Mouse (Mus musculus) kidney, adult 2 months (tissue): ENCODE measurements around the gene Gm8050.
"Not testable (repeated sequence)": the region's sequence is repeated elsewhere in the genome, so short reads cannot be mapped to it uniquely, and the experiment has no call there.

Experiments
- CTCF ChIP-seq: fragments of 200-500 bp; conservative IDR thresholded peaks from 2 replicates; pipeline ENCODE4 v1.5.1; 2011; ENCODE audit warnings: low read depth, mild to moderate bottlenecking, control low read depth, low read length, moderate library complexity, mixed read lengths; ENCODE audit not compliant: insufficient read depth, insufficient read length
- POLR2A ChIP-seq: fragments of 200-500 bp; IDR thresholded peaks from one replicate; pipeline ENCODE4 v1.6.1; 2011; ENCODE audit warnings: low read depth, low read length, control low read depth

DNA sequence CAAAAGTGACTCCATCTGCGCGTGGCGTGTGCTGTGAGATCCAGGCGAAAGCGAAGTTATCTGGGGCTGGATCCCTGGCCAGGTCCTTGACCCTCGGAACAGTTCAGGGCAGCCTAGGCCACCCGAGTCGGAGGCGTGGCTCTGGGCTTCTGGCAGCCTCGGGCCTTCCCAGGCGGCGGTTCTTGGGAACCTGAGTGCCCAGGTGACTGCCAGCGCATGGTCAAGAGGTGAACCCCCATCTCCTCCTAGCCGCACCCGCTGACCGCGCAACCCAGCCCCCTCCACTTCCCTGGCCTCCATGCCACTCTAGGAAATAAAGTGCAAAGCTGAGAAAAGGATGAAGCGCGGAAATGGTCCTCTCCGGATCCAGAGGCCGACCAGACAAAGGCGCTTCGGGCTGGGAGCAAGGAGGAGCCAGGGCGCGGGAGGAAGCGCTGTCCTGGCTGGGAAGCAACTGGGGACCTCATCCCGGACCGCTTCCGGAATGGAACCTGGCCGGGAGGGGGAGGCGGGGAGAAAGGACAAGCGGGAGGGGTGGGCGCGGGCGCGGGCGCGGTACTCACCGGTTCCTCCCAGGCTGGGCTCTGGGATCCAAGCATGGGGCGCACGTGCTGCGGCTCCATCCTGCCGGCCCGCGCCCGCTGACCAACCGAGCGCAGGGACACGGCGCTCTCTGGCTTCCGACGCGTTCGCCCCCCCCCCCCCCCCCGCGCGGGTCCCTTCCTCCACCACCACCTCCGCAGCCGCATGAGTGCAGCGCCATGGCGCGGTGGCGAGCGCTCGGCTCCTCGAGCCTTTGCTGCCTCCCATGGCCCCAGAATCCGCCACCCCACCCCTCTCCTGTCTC lies 36.6 kb upstream of the Gm8050 start:
- TF ChIP-seq CTCF, POLR2A: not testable (repeated sequence)
